Mouse (Mus musculus) CH12.LX (cell line): ENCODE measurements around the gene Prrc2b. TPM values are rescaled to one million over a fixed set of nuclear protein-coding genes. Genes with fewer than 3 reads are reported as not detected.

ENCODE experiments used
- DNase-seq: peaks from one replicate; pipeline ENCODE4 v3.0.0-alpha.2; 2013; ENCODE audit errors: extremely low read depth
- H3K27ac ChIP-seq: 2 replicates; pipeline ENCODE4 v1.5.1; 2012; ENCODE audit warnings: low read depth, mild to moderate bottlenecking, control low read depth, moderate library complexity; ENCODE audit not compliant: insufficient read depth
- H3K27me3 ChIP-seq: replicated peaks from 2 replicates; pipeline ENCODE3; 2012; ENCODE audit warnings: inconsistent platforms
- H3K36me3 ChIP-seq, 2 experiments: replicated peaks in 1 of 2; 2 replicates each; pipeline versions ENCODE3 to v1.6.1; 2012; ENCODE audit warnings: inconsistent platforms in 1 of 2, low read length in 1 of 2, mild to moderate bottlenecking in 1 of 2, mixed read lengths in 1 of 2, moderate library complexity in 1 of 2; ENCODE audit not compliant: control insufficient read depth in 1 of 2, insufficient read depth in 1 of 2
- H3K4me1 ChIP-seq, 2 experiments: 2 replicates each; pipeline ENCODE4 v1.6.1; 2012; ENCODE audit warnings: inconsistent platforms in 1 of 2, moderate library complexity in 1 of 2; ENCODE audit not compliant: insufficient read depth in 2 of 2, control insufficient read depth in 1 of 2
- H3K4me2 ChIP-seq: 2 replicates; pipeline ENCODE4 v1.6.1; 2012; ENCODE audit warnings: low read depth, mild to moderate bottlenecking, control low read depth; ENCODE audit not compliant: poor library complexity, insufficient read depth, severe bottlenecking
- H3K4me3 ChIP-seq, 3 experiments: fragments of 150-350 bp in 1 of 3; sonication (generic) in 1 of 3; replicated peaks in 1 of 3; 2 replicates each; pipeline versions ENCODE3 to v1.5.1; 2011 to 2012; ENCODE audit warnings: low read depth in 2 of 3, low read length in 2 of 3, mild to moderate bottlenecking in 2 of 3, moderate library complexity in 2 of 3, control low read depth in 1 of 3, improper control_type of control experiment in 1 of 3, inconsistent platforms in 1 of 3, mixed read lengths in 1 of 3; ENCODE audit not compliant: poor library complexity in 1 of 3
- H3K79me2 ChIP-seq: replicated peaks from 2 replicates; pipeline ENCODE4 v1.6.1; 2012; ENCODE audit warnings: mild to moderate bottlenecking, moderate library complexity; ENCODE audit not compliant: control insufficient read depth, poor library complexity, insufficient read depth, severe bottlenecking; ENCODE audit errors: extremely low read depth
- H3K9ac ChIP-seq: 2 replicates; pipeline ENCODE4 v1.6.1; 2012; ENCODE audit warnings: low read depth, mild to moderate bottlenecking, control low read depth, moderate library complexity; ENCODE audit not compliant: insufficient read depth
- H3K9me3 ChIP-seq: replicated peaks from 2 replicates; pipeline ENCODE3; 2012; ENCODE audit warnings: low read length, inconsistent platforms, mixed read lengths
- BHLHE40 ChIP-seq: IDR thresholded peaks from 2 replicates; pipeline ENCODE4 v1.6.1; 2011; ENCODE audit warnings: mild to moderate bottlenecking, low read depth, low read length, improper control_type of control experiment
- CHD1 ChIP-seq: IDR thresholded peaks from 2 replicates; pipeline ENCODE4 v1.6.1; 2012; ENCODE audit warnings: low read depth, low read length, improper control_type of control experiment, inconsistent platforms
- CHD2 ChIP-seq: IDR thresholded peaks from 2 replicates; pipeline ENCODE4 v1.6.1; 2011; ENCODE audit warnings: low read length, improper control_type of control experiment
- CTCF ChIP-seq, 2 experiments: IDR thresholded peaks in 1 of 2; conservative IDR thresholded peaks in 1 of 2; 2 replicates each; pipeline ENCODE4 v1.5.1; 2011 to 2012; ENCODE audit warnings: low read depth in 2 of 2, low read length in 2 of 2, improper control_type of control experiment in 1 of 2, inconsistent platforms in 1 of 2, mild to moderate bottlenecking in 1 of 2, moderate library complexity in 1 of 2
- E2F4 ChIP-seq: IDR thresholded peaks from 2 replicates; pipeline ENCODE4 v1.6.1; 2011; ENCODE audit warnings: low read depth, low read length, improper control_type of control experiment; ENCODE audit not compliant: insufficient replicate concordance
- ELF1 ChIP-seq: IDR thresholded peaks from 2 replicates; pipeline ENCODE4 v1.6.1; 2014; ENCODE audit warnings: low read depth, mild to moderate bottlenecking, inconsistent platforms, low read length, improper control_type of control experiment
- EP300 ChIP-seq: IDR thresholded peaks from 2 replicates; pipeline ENCODE4 v1.6.1; 2011; ENCODE audit warnings: low read length, improper control_type of control experiment
- ETS1 ChIP-seq: conservative IDR thresholded peaks from 2 replicates; pipeline ENCODE4 v1.6.1; 2012; ENCODE audit warnings: low read depth, mild to moderate bottlenecking, inconsistent platforms, low read length, improper control_type of control experiment, moderate library complexity
- GABPA ChIP-seq: IDR thresholded peaks from 2 replicates; pipeline ENCODE4 v1.6.1; 2012; ENCODE audit warnings: low read depth, low read length, improper control_type of control experiment, inconsistent platforms; ENCODE audit not compliant: insufficient replicate concordance
- HCFC1 ChIP-seq: IDR thresholded peaks from 2 replicates; pipeline ENCODE4 v1.6.1; 2012; ENCODE audit warnings: low read depth, mild to moderate bottlenecking, inconsistent platforms, low read length, improper control_type of control experiment
- IRF4 ChIP-seq: IDR thresholded peaks from 2 replicates; pipeline ENCODE4 v1.6.1; 2014; ENCODE audit warnings: low read depth, mild to moderate bottlenecking, inconsistent platforms, low read length, improper control_type of control experiment
- JUN ChIP-seq: IDR thresholded peaks from 2 replicates; pipeline ENCODE4 v1.6.1; 2011; ENCODE audit warnings: low read depth, mild to moderate bottlenecking, low read length, improper control_type of control experiment, moderate library complexity; ENCODE audit not compliant: insufficient read depth
- JUND ChIP-seq: conservative IDR thresholded peaks from 2 replicates; pipeline ENCODE4 v1.6.1; 2011; ENCODE audit warnings: low read depth, low read length, improper control_type of control experiment
- KAT2A ChIP-seq: IDR thresholded peaks from 2 replicates; pipeline ENCODE4 v1.6.1; 2012; ENCODE audit warnings: low read length, improper control_type of control experiment, inconsistent platforms; ENCODE audit not compliant: insufficient replicate concordance
- MAFK ChIP-seq: IDR thresholded peaks from 2 replicates; pipeline ENCODE4 v1.6.1; 2011; ENCODE audit warnings: low read length, improper control_type of control experiment; ENCODE audit not compliant: insufficient replicate concordance
- MAX ChIP-seq: IDR thresholded peaks from 2 replicates; pipeline ENCODE4 v1.6.1; 2011; ENCODE audit warnings: low read length, improper control_type of control experiment
- MAZ ChIP-seq: IDR thresholded peaks from 2 replicates; pipeline ENCODE4 v1.6.1; 2012; ENCODE audit warnings: low read depth, mild to moderate bottlenecking, inconsistent platforms, low read length, improper control_type of control experiment, moderate library complexity
- MEF2A ChIP-seq: IDR thresholded peaks from 2 replicates; pipeline ENCODE4 v1.6.1; 2014; ENCODE audit warnings: low read depth, mild to moderate bottlenecking, inconsistent platforms, low read length, improper control_type of control experiment, borderline replicate concordance
- MXI1 ChIP-seq: IDR thresholded peaks from 2 replicates; pipeline ENCODE4 v1.6.1; 2011; ENCODE audit warnings: mild to moderate bottlenecking, low read depth, low read length, improper control_type of control experiment
- MYC ChIP-seq: IDR thresholded peaks from 2 replicates; pipeline ENCODE4 v1.6.1; 2011; ENCODE audit warnings: low read depth, mild to moderate bottlenecking, improper control_type of control experiment, low read length
- NELFE ChIP-seq: IDR thresholded peaks from 2 replicates; pipeline ENCODE4 v1.6.1; 2011; ENCODE audit warnings: low read depth, low read length, improper control_type of control experiment
- NRF1 ChIP-seq: IDR thresholded peaks from 2 replicates; pipeline ENCODE4 v1.6.1; 2014; ENCODE audit warnings: low read depth, mild to moderate bottlenecking, inconsistent platforms, low read length, improper control_type of control experiment, moderate library complexity
- PAX5 ChIP-seq: IDR thresholded peaks from 2 replicates; pipeline ENCODE4 v1.6.1; 2012; ENCODE audit warnings: low read length, inconsistent platforms, mixed read lengths
- POLR2A ChIP-seq: IDR thresholded peaks from 2 replicates; pipeline ENCODE4 v1.6.1; 2011; ENCODE audit warnings: low read depth, mild to moderate bottlenecking, improper control_type of control experiment, low read length
- POLR2AphosphoS2 ChIP-seq: IDR thresholded peaks from 2 replicates; pipeline ENCODE4 v1.6.1; 2011; ENCODE audit warnings: low read depth, low read length, improper control_type of control experiment
- RAD21 ChIP-seq: IDR thresholded peaks from 2 replicates; pipeline ENCODE4 v1.6.1; 2011; ENCODE audit warnings: low read depth, mild to moderate bottlenecking, low read length, improper control_type of control experiment, moderate library complexity
- RCOR1 ChIP-seq: conservative IDR thresholded peaks from 2 replicates; pipeline ENCODE4 v1.6.1; 2012; ENCODE audit warnings: low read depth, mild to moderate bottlenecking, inconsistent platforms, low read length, improper control_type of control experiment
- SIN3A ChIP-seq: IDR thresholded peaks from 2 replicates; pipeline ENCODE4 v1.6.1; 2012; ENCODE audit warnings: low read length, improper control_type of control experiment, inconsistent platforms
- SMC3 ChIP-seq: IDR thresholded peaks from 2 replicates; pipeline ENCODE4 v1.6.1; 2011; ENCODE audit warnings: low read depth, low read length, improper control_type of control experiment
- TBP ChIP-seq: conservative IDR thresholded peaks from 2 replicates; pipeline ENCODE4 v1.6.1; 2011; ENCODE audit warnings: low read depth, low read length, improper control_type of control experiment
- TCF12 ChIP-seq: IDR thresholded peaks from 2 replicates; pipeline ENCODE4 v1.6.1; 2014; ENCODE audit warnings: low read depth, mild to moderate bottlenecking, inconsistent platforms, low read length, improper control_type of control experiment
- UBTF ChIP-seq: IDR thresholded peaks from 2 replicates; pipeline ENCODE4 v1.6.1; 2012; ENCODE audit warnings: low read depth, mild to moderate bottlenecking, inconsistent platforms, low read length, improper control_type of control experiment, moderate library complexity
- USF1 ChIP-seq: IDR thresholded peaks from 2 replicates; pipeline ENCODE4 v1.6.1; 2014; ENCODE audit warnings: low read depth, mild to moderate bottlenecking, inconsistent platforms, low read length, improper control_type of control experiment
- USF2 ChIP-seq: conservative IDR thresholded peaks from 2 replicates; pipeline ENCODE4 v1.6.1; 2011; ENCODE audit warnings: low read depth, low read length, improper control_type of control experiment
- ZC3H11A ChIP-seq: IDR thresholded peaks from 2 replicates; pipeline ENCODE4 v1.6.1; 2012; ENCODE audit warnings: low read depth, mild to moderate bottlenecking, inconsistent platforms, low read length, improper control_type of control experiment
- ZKSCAN1 ChIP-seq: IDR thresholded peaks from 2 replicates; pipeline ENCODE4 v1.6.1; 2012; ENCODE audit warnings: low read depth, inconsistent platforms, low read length, improper control_type of control experiment, borderline replicate concordance
- ZMIZ1 ChIP-seq: IDR thresholded peaks from 2 replicates; pipeline ENCODE4 v1.6.1; 2012; ENCODE audit warnings: low read depth, mild to moderate bottlenecking, inconsistent platforms, low read length, improper control_type of control experiment
- ZNF384 ChIP-seq: IDR thresholded peaks from 2 replicates; pipeline ENCODE4 v1.6.1; 2012; ENCODE audit warnings: low read depth, low read length, improper control_type of control experiment, inconsistent platforms
- dilution Hi-C: fragments of 300-500 bp; cut with MboI; formaldehyde crosslinking; loops from 2 replicates; pipeline ENCODE4 v1.14.3; 2020; ENCODE audit warnings: low sequenced_read_pairs; ENCODE audit not compliant: extremely low pct_unique_long_range_greater_than_20kb, extremely low pct_ligation_motif_present
- in situ Hi-C: fragments of 300-500 bp; cut with MboI; formaldehyde crosslinking; loops from 3 replicates; pipeline ENCODE4 v1.14.3; 2019; ENCODE audit warnings: low sequenced_read_pairs, low pct_ligation_motif_present, low pct_unique_long_range_greater_than_20kb, mixed read lengths
- polyA plus RNA-seq: library from polyadenylated mRNA; unstranded; fragments of >175 nt; gene quantifications from 2 replicates; pipeline ENCODE4 v1.2.1, GENCODE M21; 2012; ENCODE audit warnings: low read depth; ENCODE audit not compliant: insufficient read length
- total RNA-seq, 2 experiments: library from RNA; depleted of rRNA; stranded (reverse); fragments of 300-350 nt in 1 of 2; fragments of >200 nt in 1 of 2; gene quantifications; 2 replicates each; pipeline ENCODE4 v1.2.3; 2012 to 2014

The Prrc2b gene
- total and polyA plus RNA-seq, 3 experiments: 7.6 to 59.9 (median 42.2) TPM

DNA sequence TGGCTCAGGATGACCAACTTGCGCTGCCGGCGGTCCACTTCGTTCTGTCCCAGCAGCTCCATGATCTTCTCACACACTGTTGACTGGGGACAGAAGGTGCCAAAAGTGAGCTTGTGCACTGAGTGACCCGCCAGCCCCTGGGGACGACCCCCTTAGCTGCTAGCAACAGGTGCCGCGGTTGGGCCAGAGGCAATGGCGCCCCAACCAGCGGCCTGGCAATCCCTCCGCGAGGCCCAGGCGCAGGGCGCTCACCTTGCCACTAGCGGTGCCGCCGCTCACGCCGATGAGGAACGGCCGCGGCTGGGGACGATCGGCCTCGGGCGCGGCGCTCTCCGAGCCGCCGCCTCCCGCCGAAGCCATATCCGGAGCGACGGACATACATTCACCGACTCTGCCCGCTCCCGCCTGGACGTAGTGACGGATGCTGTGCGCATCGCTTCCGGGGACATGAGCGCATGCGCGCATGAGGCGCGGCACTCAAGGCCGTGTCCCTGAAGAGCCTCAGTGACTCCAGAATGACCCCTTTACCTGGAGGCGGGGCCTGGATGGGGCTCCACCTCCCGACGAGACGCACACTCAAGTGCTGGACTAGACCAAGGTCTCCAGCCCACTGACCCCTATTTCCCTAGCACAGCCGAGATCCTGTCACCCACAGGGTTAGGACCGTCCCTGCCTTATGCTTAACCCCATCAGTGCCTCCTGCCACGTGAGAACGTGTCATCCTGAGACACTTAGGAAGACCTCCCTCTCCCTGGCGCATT lies 109.0 kb downstream of the Prrc2b start, which contains the start of gene Uck1:
Uck1 (minus strand) TSS at position 503 of the 761 bp plus-strand sequence.
- TF ChIP-seq PAX5: no peak
- TF ChIP-seq TBP: peak; percentile 58; the same call in 1 of the 2 replicates
- TF ChIP-seq ZMIZ1: no peak; the same call in 1 of the 2 replicates
- TF ChIP-seq SMC3: no peak
- TF ChIP-seq UBTF: peak; percentile 51; the same call in 1 of the 2 replicates
- TF ChIP-seq NELFE: peak; percentile 82
- TF ChIP-seq ZNF384: no peak
- no peak for TF ChIP-seq BHLHE40
- no peak; the same call in 1 of the 2 replicates for TF ChIP-seq SIN3A
- TF ChIP-seq MAFK: no peak
- TF ChIP-seq CHD2: no peak
- TF ChIP-seq ETS1: no peak
- TF ChIP-seq HCFC1: peak; percentile 66
- no peak for TF ChIP-seq ZKSCAN1
- TF ChIP-seq RAD21: no peak
- TF ChIP-seq MAZ: 0 out of 2 replicates have a peak, but pooled peaks have one; percentile 3
- no peak for TF ChIP-seq MAX
- no peak for TF ChIP-seq GABPA
- peak; percentile 87 for TF ChIP-seq NRF1
- TF ChIP-seq RCOR1: no peak
- no peak for TF ChIP-seq JUND
- peak; percentile 17; the same call in 1 of the 2 replicates for TF ChIP-seq MXI1
- TF ChIP-seq E2F4: no peak
- TF ChIP-seq ELF1: peak; percentile 86
- TF ChIP-seq CTCF (conservative IDR thresholded peaks at IDR 0.05 in 1 of 2, IDR thresholded peaks at IDR 0.05 in 1 of 2; ENCODE audit: low read depth in 2 of 2, low read length in 2 of 2): no peak
- no peak for TF ChIP-seq CHD1
- TF ChIP-seq KAT2A: no peak
- no peak; the same call in 1 of the 2 replicates for TF ChIP-seq POLR2AphosphoS2
- TF ChIP-seq MYC: 0 out of 2 replicates have a peak, but pooled peaks have one; percentile 36
- no peak for TF ChIP-seq USF2
- TF ChIP-seq MEF2A: no peak
- no peak for TF ChIP-seq JUN
- no peak for TF ChIP-seq ZC3H11A
- peak; percentile 54 for TF ChIP-seq TCF12
- TF ChIP-seq POLR2A: peak; percentile 94
- no peak for TF ChIP-seq EP300
- TF ChIP-seq IRF4: no peak
- no peak for TF ChIP-seq USF1
- TF ChIP-seq, all 38 proteins: peak for 11
- H3K4me3 ChIP-seq: peak within 1 kb of the TSS; percentile 58 to 91 (median 87)
- peak; percentile 95 for DNase-seq
- peak within 1 kb of the TSS; percentile 76 for H3K9ac ChIP-seq
- peak within 1 kb of the TSS; percentile 78 for H3K4me2 ChIP-seq
- H3K79me2 ChIP-seq: peaks cover 10% of the 10 kb centered on the region
- H3K36me3 ChIP-seq: peaks cover 31 to 32% of the 10 kb centered on the region in 2 experiments
- H3K27ac ChIP-seq: peak within 1 kb of the TSS; percentile 27; the same call in 1 of the 2 replicates
- dilution Hi-C loops (no loop called here), in situ Hi-C loops (no loop called here)
- H3K27me3 ChIP-seq: no peaks in the 10 kb centered on the region
- peaks cover 0 to 14% of the 10 kb centered on the region in 2 experiments; a peak in 2 of 4 replicates for H3K4me1 ChIP-seq
- no peaks in the 10 kb centered on the region for H3K9me3 ChIP-seq
